Mouse (Mus musculus) heart, postnatal 0 days (tissue): ENCODE measurements around the gene Plekhf1.

ENCODE experiments used
- CTCF ChIP-seq: IDR thresholded peaks from 2 replicates; pipeline ENCODE4 v1.5.1; 2016; ENCODE audit warnings: antibody characterized with exemption, control low read depth, low read depth
- EP300 ChIP-seq: IDR thresholded peaks from 2 replicates; pipeline ENCODE4 v1.6.1; 2016; ENCODE audit warnings: antibody characterized with exemption, low read depth

DNA sequence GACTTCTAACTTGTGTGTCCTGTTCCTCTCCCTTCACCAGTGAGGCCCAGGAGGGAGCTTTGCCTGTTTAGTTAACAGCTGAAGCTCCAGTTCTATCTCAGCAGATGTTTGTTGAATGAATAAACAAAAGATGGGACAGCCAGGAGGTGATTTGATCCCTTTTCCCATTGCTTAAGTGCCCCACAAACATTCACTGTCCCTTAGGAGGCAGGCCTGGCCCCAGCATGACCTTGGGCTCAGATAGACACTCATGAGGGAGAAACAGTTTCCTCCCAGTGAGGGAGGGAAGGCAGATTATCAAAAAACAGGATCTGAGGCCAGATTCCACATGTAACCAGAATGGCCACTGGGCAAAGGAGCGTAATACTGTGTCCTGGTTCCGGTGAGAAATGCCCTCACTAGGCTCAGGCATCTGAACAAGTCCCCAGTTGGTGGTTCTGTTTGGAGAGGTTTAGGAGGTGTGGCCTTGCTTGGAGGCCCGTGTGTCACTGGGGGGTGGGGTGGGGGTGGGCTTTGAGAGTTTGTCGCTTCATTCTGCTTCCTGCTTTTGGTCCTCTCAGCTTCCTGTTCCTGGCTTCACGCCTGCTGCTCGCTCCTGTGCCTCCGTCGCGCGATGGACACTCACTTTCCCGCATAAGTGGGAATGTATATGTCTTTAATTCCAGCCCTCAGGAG lies 18.2 kb downstream of the Plekhf1 start:
- TF ChIP-seq CTCF = no peak
- no peak for TF ChIP-seq EP300
